Mouse (Mus musculus): ENCODE data around the gene Sh2d1a. TPM values are rescaled to one million over a fixed set of nuclear protein-coding genes. Genes with fewer than 3 reads are reported as not detected.

Sh2d1a gene
- 0.08 and 0.26 TPM in 2 replicates for polyA plus RNA-seq (2015; fragmentation: Nextera tagmentation; extraction: Ambion mirVana)

DNA sequence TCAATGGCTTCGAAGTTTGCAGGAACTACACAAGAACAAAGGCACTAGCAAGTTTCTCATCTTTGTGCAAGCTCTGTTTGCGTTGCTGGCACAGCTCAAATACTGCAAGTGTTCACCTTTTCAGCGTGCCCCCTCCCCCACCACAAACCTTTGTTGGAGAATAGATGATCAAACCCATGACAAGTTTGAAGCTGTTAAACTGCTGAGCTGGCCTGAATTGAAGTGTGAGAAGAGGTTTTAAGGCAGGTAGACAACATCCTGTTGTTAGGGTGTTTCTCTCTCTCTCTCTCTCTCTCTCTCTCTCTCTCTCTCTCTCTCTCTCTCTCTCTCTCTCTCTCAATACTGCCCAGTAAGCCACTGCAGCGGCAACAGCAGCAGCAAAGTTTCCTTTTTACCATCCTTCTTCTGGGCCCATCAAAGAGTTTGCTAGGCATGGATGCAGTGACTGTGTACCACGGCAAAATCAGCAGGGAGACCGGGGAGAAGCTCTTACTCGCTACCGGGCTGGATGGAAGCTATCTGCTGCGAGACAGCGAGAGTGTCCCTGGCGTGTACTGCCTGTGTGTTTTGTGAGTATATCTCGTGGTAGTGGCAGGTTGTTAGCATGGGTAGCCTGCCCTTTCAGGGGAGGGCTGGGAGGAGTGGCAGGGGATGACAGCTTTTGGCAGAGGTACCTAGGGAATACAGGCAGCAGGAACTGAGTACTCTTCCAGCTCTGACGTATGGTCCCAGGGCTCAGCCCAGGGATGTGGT lies at the start of gene Sh2d1a:
Sh2d1a (plus strand) TSS at position 163 of the 753 bp plus-strand sequence.
- H3K36me3 ChIP-seq (ENCODE audit: control insufficient read depth, insufficient read depth): no peaks in the 10 kb centered on the region
- WGBS: 71% methylated on average over 13 of the region's 13 CpGs
- ATAC-seq: no peak
- TF ChIP-seq CTCF (IDR thresholded peaks at IDR 0.05; ENCODE audit: low read depth): no peak
- H3K4me2 ChIP-seq (replicated peaks; ENCODE audit: low read depth): no peak within 1 kb of the TSS
- H3K27me3 ChIP-seq (replicated peaks; ENCODE audit: control insufficient read depth, insufficient read depth, low read length): no peaks in the 10 kb centered on the region
- H3K9ac ChIP-seq (ENCODE audit: low read depth, low read length): no peak within 1 kb of the TSS
- no peak within 1 kb of the TSS for H3K4me3 ChIP-seq (ENCODE audit: low read depth, low read length)
- no peaks in the 10 kb centered on the region for H3K4me1 ChIP-seq (replicated peaks; ENCODE audit: control insufficient read depth, insufficient read depth, low read length)
- H3K9me3 ChIP-seq (ENCODE audit: control insufficient read depth): no peaks in the 10 kb centered on the region
- no peak within 1 kb of the TSS for H3K27ac ChIP-seq (ENCODE audit: low read depth, low read length)

DNA sequence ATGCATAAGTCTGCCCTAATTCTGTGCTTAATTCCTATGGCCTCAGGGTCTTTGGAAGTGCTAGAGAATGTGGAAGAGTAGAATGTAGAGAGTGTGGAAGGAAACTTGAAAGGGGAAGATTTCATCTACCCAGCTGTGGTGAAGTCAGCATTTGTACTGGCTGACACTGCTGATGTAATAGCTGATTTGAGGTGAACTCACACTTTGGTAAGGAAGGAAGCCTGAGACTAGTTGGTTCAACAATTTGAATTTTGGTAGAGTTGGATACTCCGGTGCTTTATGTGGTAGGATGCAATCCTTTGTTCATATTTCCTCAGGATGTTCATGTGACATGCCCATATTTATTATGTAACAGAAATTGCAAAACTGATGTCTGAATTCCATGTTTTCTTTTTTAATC lies 49.3 kb upstream of the Sh2d1a start:
- no peak for ATAC-seq
- 85% methylated on average over 1 of the region's 1 CpGs for WGBS
- Histone ChIP-seq H3K9me3 (ENCODE audit: control insufficient read depth) (no peaks in the 10 kb centered on the region), H3K36me3 (ENCODE audit: control insufficient read depth, insufficient read depth) (no peaks in the 10 kb centered on the region), H3K4me1 (replicated peaks; ENCODE audit: control insufficient read depth, insufficient read depth, low read length) (no peaks in the 10 kb centered on the region), H3K4me3 (ENCODE audit: low read depth, low read length) (no peak overlapping the region), H3K27ac (ENCODE audit: low read depth, low read length) (no peak overlapping the region), H3K4me2 (replicated peaks; ENCODE audit: low read depth) (no peak overlapping the region), H3K9ac (ENCODE audit: low read depth, low read length) (no peak overlapping the region), H3K27me3 (replicated peaks; ENCODE audit: control insufficient read depth, insufficient read depth, low read length) (no peaks in the 10 kb centered on the region)
- no peak for TF ChIP-seq CTCF (IDR thresholded peaks at IDR 0.05; ENCODE audit: low read depth)

DNA sequence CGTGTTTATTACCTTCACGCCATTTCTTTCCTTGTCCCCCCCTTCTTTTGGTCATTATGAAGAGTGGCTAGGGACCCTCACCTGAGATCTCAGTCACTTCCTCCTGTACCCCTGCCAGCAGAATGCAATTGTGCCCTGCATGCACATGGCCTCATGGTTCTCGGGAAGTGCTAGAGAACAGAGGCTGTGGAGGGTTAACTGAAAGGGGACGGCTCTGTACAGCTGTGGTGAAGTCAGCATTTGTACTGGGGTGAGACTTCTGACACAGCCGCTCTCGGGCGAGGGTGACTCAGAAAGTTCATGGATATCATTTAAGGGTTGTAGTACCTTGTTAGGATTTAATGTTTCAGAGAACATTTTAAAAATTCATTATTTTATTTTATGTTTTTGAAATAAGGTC lies 47.7 kb upstream of the Sh2d1a start:
- no peaks in the 10 kb centered on the region for H3K9me3 ChIP-seq (ENCODE audit: control insufficient read depth)
- 75% methylated on average over 7 of the region's 7 CpGs for WGBS
- TF ChIP-seq CTCF (IDR thresholded peaks at IDR 0.05; ENCODE audit: low read depth): no peak
- no peaks in the 10 kb centered on the region for H3K36me3 ChIP-seq (ENCODE audit: control insufficient read depth, insufficient read depth)
- H3K9ac ChIP-seq (ENCODE audit: low read depth, low read length): no peak overlapping the region
- H3K4me3 ChIP-seq (ENCODE audit: low read depth, low read length): no peak overlapping the region
- no peaks in the 10 kb centered on the region for H3K27me3 ChIP-seq (replicated peaks; ENCODE audit: control insufficient read depth, insufficient read depth, low read length)
- no peaks in the 10 kb centered on the region for H3K4me1 ChIP-seq (replicated peaks; ENCODE audit: control insufficient read depth, insufficient read depth, low read length)
- no peak overlapping the region for H3K27ac ChIP-seq (ENCODE audit: low read depth, low read length)
- no peak overlapping the region for H3K4me2 ChIP-seq (replicated peaks; ENCODE audit: low read depth)
- no peak for ATAC-seq

DNA sequence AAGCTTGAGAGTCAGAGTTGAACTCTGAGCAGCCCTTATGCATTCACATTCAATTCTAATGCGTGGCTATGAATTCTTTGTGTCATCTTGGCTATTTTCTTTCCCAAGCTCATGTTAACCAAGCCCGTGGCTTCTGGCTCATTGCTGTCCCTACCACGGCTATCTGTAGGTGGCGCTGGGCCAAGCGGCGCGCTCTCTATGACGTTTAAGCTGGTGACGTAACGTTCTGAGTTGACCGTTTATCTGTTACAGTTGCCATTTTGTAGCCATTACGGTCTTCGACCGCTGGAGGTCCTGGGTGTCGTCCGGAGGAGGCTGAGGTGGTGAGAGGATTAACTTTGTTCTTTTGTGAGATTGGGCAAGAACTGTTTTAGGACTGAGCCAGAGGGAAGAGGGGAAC lies 12.8 kb upstream of the Sh2d1a start, which contains the start of gene Tex13c2:
Tex13c2 (plus strand) TSS at position 246 of the 400 bp plus-strand sequence.
- no peak for ATAC-seq
- Histone ChIP-seq H3K36me3 (ENCODE audit: control insufficient read depth, insufficient read depth) (no peaks in the 10 kb centered on the region), H3K27me3 (replicated peaks; ENCODE audit: control insufficient read depth, insufficient read depth, low read length) (no peaks in the 10 kb centered on the region), H3K9ac (ENCODE audit: low read depth, low read length) (no peak within 1 kb of the TSS), H3K27ac (ENCODE audit: low read depth, low read length) (no peak within 1 kb of the TSS), H3K4me2 (replicated peaks; ENCODE audit: low read depth) (no peak within 1 kb of the TSS), H3K9me3 (ENCODE audit: control insufficient read depth) (no peaks in the 10 kb centered on the region), H3K4me3 (ENCODE audit: low read depth, low read length) (no peak within 1 kb of the TSS), H3K4me1 (replicated peaks; ENCODE audit: control insufficient read depth, insufficient read depth, low read length) (no peaks in the 10 kb centered on the region)
- TF ChIP-seq CTCF (IDR thresholded peaks at IDR 0.05; ENCODE audit: low read depth): no peak
- 87% methylated on average over 16 of the region's 16 CpGs for WGBS

DNA sequence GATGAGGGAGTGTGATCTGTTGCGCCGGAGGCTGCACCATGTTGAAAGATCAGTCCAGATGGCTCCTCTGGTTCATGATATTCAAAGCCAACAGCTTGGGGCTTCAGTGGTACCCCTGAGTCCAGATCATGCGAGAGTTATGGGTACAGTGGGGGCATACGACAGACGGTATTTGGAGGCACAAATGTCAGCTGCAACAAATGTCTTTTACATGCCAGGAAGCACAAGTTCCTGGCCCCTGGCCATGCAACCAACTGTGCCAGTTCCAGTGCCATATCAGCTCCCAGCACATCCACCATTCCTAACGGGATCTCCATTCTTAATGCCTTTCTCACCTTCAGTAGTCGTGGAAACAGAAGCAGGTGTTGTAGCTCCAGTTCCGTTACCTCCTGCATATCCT lies 11.9 kb upstream of the Sh2d1a start:
- no peak for ATAC-seq
- H3K9me3 ChIP-seq (ENCODE audit: control insufficient read depth): no peaks in the 10 kb centered on the region
- WGBS: 94% methylated on average over 8 of the region's 8 CpGs

DNA sequence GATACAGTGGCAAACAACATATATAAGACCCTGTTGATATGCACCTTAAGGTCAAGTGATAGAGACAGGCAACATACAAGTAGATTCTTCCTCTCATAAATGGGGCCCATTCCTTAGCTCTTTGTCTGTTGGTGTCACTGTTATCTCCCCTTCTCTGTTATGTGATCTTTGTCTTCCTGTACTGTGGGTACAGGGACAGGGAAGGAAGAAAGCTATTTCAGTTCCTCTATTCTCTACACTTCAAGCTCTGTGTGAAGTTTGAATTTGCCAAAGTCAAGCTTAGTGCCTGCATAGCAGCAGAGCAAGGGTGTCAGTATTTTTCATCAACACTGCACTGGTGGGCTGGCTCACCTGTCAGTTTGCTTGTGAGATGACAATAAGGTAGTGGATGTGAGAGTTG lies 1.7 kb upstream of the Sh2d1a start:
- ATAC-seq: no peak
- no peak overlapping the region for H3K4me3 ChIP-seq (ENCODE audit: low read depth, low read length)
- no peak overlapping the region for H3K9ac ChIP-seq (ENCODE audit: low read depth, low read length)
- H3K36me3 ChIP-seq (ENCODE audit: control insufficient read depth, insufficient read depth): no peaks in the 10 kb centered on the region
- H3K27ac ChIP-seq (ENCODE audit: low read depth, low read length): no peak overlapping the region
- H3K4me2 ChIP-seq (replicated peaks; ENCODE audit: low read depth): no peak overlapping the region
- H3K9me3 ChIP-seq (ENCODE audit: control insufficient read depth): no peaks in the 10 kb centered on the region
- TF ChIP-seq CTCF (IDR thresholded peaks at IDR 0.05; ENCODE audit: low read depth): no peak
- no peaks in the 10 kb centered on the region for H3K4me1 ChIP-seq (replicated peaks; ENCODE audit: control insufficient read depth, insufficient read depth, low read length)
- H3K27me3 ChIP-seq (replicated peaks; ENCODE audit: control insufficient read depth, insufficient read depth, low read length): no peaks in the 10 kb centered on the region

More for the DNA sequence above, 11.9 kb upstream of the Sh2d1a start:
- no peaks in the 10 kb centered on the region for H3K4me1 ChIP-seq (replicated peaks; ENCODE audit: control insufficient read depth, insufficient read depth, low read length)
- H3K36me3 ChIP-seq (ENCODE audit: control insufficient read depth, insufficient read depth): no peaks in the 10 kb centered on the region
- H3K27me3 ChIP-seq (replicated peaks; ENCODE audit: control insufficient read depth, insufficient read depth, low read length): no peaks in the 10 kb centered on the region
- no peak overlapping the region for H3K9ac ChIP-seq (ENCODE audit: low read depth, low read length)
- H3K27ac ChIP-seq (ENCODE audit: low read depth, low read length): no peak overlapping the region
- no peak overlapping the region for H3K4me3 ChIP-seq (ENCODE audit: low read depth, low read length)
- no peak for TF ChIP-seq CTCF (IDR thresholded peaks at IDR 0.05; ENCODE audit: low read depth)
- H3K4me2 ChIP-seq (replicated peaks; ENCODE audit: low read depth): no peak overlapping the region
